Mouse (Mus musculus): ENCODE measurements at regions not wholly inside any gene's neighbourhood (a gene's known extent, or its start where the extent isn't known, plus 50 kb on each side); places are given as distances from the start of the nearest gene placed in this dataset.

GRCm38 (mm10) chr3:151323835-151324234, 113.9 kb upstream of the Adgrl4 start:
- no peak for TF ChIP-seq EP300 (IDR thresholded peaks at IDR 0.05; ENCODE audit: insufficient read depth, low read depth, low read length)
- no peak for TF ChIP-seq CTCF (IDR thresholded peaks at IDR 0.05; ENCODE audit: low read depth, low read length)
- no peak for TF ChIP-seq POLR2A (IDR thresholded peaks at IDR 0.05; ENCODE audit: insufficient read depth, low read length)
